Mouse (Mus musculus): ENCODE measurements around the gene Iqcd.

Iqcd gene

DNA sequence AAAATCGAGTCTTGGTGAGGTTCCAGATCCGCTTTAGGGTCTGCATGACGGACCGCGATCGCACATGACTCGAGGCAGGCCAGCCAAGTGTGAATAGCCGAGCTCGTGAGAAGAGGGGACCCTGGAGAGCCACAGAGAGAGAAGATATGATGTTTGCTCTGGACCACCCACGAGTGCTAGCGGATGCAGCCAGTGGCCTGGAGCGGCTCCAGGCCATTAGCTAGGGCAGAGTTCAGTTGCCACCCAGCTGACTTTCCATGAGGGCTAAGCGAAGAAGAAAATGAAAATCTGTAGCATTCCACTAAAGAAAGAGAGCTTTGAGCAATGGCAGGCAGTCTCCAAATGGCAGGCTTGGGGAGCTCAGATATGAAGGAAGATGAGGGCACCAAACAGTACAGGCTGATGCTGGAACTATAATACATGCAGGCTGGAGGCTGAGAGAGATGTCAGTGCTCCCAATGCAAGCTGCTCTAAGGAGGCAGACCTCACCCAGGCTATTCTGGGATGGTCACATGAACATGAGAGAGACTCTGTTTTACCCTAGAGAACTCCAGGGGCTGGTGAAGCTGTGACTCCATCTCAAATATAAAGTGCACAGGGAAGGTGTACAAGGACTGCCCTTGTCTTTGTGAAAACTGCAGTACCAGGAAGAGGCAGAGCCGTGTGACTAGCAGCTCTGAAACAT, 17.6 kb upstream of the Iqcd start:
- DNase-seq (ENCODE audit: low spot score in 2 of 2): no peak

- DNase-seq (ENCODE audit: low spot score in 2 of 2): no peak
Measured at GRCm38 (mm10) chr5:120574469-120575063, 14.2 kb upstream of the Iqcd start.

- no peak for DNase-seq (ENCODE audit: low spot score in 2 of 2)
Measured at GRCm38 (mm10) chr5:120576781-120577301, 12.0 kb upstream of the Iqcd start.

GRCm38 (mm10) chr5:120577935-120578441, 10.8 kb upstream of the Iqcd start:
- no peak for DNase-seq (ENCODE audit: low spot score in 2 of 2)

DNA sequence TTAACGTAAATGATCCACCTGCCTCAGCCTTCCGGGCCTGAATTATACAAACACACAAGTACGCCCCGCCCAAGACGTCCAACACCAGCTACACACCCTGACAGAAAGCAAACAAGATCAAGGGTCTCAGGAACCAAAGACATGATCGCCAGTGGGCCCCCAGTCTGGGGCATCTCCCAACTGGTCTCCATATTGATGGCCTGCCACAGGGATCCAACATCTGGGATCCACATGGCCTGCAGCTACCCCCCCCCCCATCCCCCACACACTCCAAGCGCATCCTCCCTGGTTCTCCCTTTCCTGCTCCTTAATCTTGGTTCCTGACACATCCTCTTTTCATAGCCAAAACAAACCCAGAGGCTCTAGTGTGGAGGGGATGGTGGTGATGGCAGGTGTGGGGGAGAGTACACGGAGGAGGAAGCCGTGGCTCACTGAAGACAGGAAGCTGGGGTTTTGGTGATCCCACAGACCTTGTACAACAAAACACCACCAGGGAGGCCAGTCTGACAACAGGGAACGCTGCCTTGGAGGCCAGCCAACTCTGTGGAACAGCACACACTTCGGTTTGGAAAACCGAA, 10.2 kb upstream of the Iqcd start:
- no peak for DNase-seq (ENCODE audit: low spot score in 2 of 2)

- DNase-seq (ENCODE audit: low spot score in 2 of 2): no peak
Measured at GRCm38 (mm10) chr5:120579211-120579897, 9.5 kb upstream of the Iqcd start.

- DNase-seq (ENCODE audit: low spot score in 2 of 2): no peak
Measured at GRCm38 (mm10) chr5:120579898-120580626, 8.8 kb upstream of the Iqcd start.

DNA sequence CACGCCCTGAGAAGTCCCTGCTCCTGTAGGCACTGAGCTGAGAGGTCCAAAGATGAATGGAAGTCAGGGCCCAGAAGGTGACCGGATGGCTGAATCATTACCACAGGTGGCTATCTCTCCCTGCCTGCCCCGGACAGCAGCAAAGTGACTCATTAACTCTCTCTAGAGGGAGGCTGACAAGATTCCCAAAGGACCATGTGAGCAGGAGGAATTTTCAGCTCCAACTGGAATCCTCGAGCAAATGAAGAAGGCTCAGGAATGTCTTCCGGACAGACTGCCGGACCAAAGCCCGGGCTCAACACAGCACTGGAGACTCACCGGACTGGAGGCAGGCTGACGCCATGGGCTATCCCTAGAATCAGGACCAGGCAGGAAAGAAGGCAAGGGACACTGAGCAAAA, 6.8 kb upstream of the Iqcd start:
- DNase-seq (ENCODE audit: low spot score in 2 of 2): no peak

GRCm38 (mm10) chr5:120583511-120583910, 5.3 kb upstream of the Iqcd start:
- DNase-seq (ENCODE audit: low spot score in 2 of 2): no peak

DNA sequence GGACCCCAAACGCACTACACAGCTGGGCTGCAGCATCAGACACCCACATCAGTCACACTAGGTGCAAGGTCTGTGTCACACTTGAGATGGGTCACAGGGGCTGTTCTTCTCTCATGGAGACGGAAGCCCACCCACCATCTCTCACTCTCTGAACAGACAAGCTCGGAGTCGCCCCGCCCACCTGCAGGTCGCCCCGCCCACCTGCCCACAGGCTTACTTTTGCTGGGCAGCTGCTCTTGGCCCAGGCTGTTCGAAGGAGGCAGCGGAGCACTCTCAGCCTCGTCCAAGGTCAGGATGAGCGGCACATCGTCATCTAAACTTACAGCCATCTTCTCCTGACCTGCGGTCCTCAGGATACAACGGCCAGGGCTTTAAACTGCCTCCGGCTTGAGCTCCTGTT, 3.8 kb upstream of the Iqcd start:
- no peak for DNase-seq (ENCODE audit: low spot score in 2 of 2)

DNA sequence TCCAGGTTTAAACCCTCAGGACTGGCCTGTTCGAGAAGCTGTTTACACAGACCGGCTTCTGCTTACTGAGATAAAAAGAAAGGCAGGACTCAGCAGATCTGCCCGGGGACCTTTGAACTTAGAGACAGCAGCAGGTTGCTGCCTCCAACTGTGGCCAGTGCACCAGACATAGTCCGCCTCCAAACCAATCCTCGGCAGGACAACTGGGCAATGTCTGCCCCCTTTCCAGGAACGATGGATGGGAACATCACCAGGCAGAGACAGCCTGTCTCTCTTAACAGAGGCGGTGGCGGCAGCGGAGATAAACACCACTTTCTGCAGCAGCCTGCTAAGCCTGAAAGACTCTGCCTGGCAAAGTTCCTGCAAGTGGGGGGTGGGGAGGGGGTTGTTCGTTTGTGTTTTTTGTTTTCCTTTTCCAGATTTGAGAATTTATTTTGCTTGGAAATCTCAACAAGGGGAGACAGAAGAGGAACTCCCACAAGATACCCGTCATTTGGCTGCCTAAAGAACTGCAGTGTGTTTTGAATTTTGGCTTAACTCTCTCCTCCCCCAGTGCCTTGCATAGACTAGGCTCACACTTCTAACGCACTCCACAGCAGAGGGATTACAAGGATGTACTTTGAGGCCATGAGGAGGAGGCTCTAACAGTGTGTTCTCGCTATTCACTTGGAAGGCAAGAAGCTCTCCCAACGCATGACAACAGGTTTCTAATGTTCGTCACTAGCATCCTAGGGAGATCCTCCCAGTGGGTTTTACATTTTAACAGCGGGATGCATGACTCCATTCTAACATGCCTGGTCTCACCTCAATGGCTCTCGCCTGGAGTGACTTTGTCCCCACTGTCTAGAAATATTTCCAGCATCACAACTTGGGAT, 1.8 kb upstream of the Iqcd start:
- peak in 1 of 2 experiments; percentile 63 for DNase-seq (ENCODE audit: low spot score in 2 of 2)

DNA sequence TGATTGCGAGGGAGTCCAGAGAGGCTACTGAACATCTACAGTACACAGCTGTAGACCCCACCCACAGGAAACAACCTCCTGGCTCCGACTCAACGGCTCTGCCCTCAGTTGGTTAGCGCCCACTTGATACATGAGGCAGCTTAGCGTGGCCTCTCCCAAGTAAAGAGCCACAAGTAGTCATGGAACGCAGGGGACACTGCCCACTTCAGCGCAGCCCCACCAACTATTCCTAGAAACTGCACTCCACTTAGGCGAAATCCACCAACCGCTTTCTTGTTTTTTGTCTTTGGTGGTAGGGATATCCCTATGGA, 1.2 kb upstream of the Iqcd start:
- DNase-seq (ENCODE audit: low spot score in 2 of 2): no peak

DNA sequence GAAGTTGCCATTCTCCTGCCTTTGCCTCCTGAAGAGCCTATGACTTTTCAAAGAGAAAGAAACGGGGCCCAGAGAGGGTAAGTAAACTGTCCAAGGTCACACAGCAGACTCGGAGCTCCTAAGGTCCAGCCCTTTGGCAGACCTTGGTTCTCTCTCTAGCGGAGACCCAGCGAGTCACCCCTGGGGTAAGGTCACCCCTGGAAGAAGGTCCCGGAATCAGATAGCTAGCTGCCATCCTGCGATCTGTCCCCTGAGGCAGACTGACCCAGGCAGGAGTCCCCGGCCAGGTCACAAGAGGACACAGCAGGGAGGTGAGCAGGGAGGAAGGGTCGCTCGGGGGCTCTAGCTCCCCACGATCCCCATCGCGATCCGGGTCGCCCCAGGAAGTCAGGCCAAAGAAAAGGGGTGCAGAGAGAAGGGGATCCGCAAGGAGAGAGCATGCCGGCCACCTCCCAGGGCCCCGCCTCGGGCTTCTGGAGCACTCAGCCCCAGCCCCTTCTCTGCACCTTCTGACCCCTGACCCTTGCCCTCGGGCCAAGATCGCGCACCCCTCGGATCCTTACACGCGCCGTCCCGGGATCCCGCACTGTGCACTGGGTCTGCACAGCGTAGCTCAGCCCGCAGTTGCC, 762 bp upstream of the Iqcd start:
- no peak for DNase-seq (ENCODE audit: low spot score in 2 of 2)

DNA sequence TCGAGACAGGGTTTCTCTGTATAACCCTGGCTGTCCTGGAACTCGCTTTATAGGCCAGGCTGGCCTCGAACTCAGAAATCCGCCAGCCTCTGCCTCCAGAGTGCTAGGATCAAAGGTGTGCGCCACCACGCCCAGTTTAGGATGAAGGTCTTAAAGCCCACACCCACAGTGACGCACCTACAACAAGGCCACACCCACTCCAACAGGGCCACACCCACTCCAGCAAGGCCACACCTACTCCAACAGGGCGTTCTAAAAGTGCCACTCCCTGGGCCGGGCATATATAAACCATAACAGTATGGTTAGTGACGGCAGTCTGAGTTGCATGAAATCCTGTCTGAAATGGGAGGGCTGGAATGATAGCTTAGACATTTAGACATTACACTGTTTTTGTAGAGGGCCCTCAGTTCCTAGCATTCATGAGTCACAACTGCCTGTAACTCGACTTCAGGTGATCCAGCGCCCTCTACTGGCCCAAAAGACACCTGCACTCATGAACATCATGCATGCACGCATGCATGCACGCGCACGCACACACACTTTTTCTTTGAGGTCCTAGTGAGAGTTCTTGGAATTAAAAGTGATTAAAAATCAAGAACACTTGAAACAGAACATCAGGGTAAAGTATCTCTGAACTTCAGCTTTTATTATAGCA, 1.7 kb downstream of the Iqcd start:
- no peak for DNase-seq (ENCODE audit: low spot score in 2 of 2)

DNA sequence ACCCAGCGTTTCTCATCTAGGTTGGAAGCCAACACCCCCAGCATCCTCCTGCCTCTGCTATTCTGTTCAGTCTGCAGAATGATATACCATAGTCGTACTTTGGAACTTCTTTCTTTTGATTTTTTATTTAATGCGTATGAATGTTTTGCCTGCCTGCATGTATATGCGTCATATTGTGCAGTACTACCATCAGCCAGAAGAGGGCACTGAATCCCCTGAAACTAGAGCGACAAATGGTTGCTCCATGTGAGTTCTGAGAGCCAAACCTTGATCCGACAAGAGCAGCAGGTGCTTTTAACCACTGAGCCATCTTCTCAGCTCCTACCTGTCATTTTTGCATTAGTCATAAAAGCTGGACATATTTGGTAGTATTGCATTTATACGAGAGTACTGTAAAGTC, 3.3 kb downstream of the Iqcd start:
- DNase-seq (ENCODE audit: low spot score in 2 of 2): no peak

- no peak for DNase-seq (ENCODE audit: low spot score in 2 of 2)
Measured at GRCm38 (mm10) chr5:120594485-120594884, 5.7 kb downstream of the Iqcd start.

GRCm38 (mm10) chr5:120599625-120600024, 10.8 kb downstream of the Iqcd start:
- no peak for DNase-seq (ENCODE audit: low spot score in 2 of 2)

DNA sequence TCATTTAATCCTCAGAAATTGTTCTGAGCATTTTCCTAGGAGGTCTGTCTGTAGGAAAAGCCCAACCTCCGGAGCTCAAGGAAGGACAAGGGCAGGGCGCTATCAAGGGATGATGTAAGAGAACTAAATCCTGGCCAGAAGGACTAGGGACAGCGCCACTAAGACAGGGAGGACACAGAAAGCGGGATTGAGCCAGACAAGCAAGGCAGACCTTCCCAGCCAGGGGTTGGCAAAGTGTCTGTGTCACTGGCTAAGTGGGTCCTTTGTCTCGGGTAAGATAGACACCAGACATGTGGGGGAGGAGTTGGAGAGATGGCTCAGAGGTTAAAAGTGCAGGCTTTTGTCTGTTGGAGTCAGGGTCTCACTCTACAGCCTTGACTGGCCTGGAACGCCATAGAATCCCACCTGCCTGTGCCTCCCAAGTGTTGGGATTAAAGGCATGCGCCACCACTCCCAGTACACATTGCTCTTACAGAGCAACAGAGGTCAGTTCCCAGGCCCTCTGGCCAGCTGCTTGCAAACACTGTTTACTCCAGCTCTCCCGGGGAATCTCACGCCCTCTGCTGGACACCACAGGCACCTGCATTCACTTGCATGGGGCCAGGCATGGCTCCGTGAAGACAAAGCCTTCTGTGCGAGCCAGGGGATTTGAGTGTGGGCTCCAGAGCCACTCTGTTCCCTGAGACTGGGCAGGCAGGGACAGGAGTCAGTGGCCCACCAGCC, 12.3 kb downstream of the Iqcd start:
- DNase-seq (ENCODE audit: low spot score in 2 of 2): no peak

DNA sequence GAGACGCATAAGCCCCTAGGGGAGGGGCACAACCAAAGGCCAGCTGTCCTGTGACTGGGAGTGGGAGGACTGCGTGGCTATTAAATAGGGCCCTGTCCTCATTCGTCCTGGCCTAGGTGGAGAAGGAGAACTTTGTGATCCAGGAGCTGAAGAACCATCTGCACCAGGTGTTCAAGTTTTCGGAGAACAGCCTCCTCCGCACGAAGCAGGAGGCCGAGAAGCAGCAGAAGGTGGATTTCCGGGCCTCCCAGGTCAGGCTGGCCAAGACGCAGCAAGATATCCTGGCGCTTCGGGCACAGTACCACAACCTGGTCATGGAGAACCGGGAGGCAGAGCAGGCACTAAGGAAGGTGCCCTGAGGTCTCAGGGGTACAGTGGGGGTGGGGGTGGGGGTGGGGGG, 13.4 kb downstream of the Iqcd start:
- no peak for DNase-seq (ENCODE audit: low spot score in 2 of 2)

Data from right cerebral cortex, postnatal 36 days (tissue).